Mouse (Mus musculus) layer of hippocampus, postnatal 25 days (tissue): ENCODE data around the gene Nsmce1. TPM values are rescaled to one million over a fixed set of nuclear protein-coding genes. Genes with fewer than 3 reads are reported as not detected.

ENCODE experiments used
- DNase-seq, 2 experiments: peaks; one replicate each; pipeline ENCODE4 v3.0.0; 2022; ENCODE audit warnings: mixed read lengths in 2 of 2, low spot score in 1 of 2; ENCODE audit errors: extremely low spot score in 1 of 2
- total RNA-seq, 2 experiments: library from RNA; stranded (reverse); gene quantifications; 2 replicates each; pipeline ENCODE4 v1.2.3; 2021

The Nsmce1 gene
- 10 to 100 TPM; 16.6 to 18.1 TPM for total RNA-seq

- DNase-seq: peak; percentile 84 to 90
Measured at GRCm38 (mm10) chr7:125490947-125491735, at the start of gene Nsmce1. Gene Nsmce1, minus strand, starts transcription at chr7:125491596.

- DNase-seq: no peak
Measured at GRCm38 (mm10) chr7:125541026-125541425, 49.6 kb upstream of the Nsmce1 start.

- no peak for DNase-seq
Measured at GRCm38 (mm10) chr7:125539351-125539750, 48.0 kb upstream of the Nsmce1 start.

GRCm38 (mm10) chr7:125527901-125528580 is 36.6 kb upstream of the Nsmce1 start:
- DNase-seq: no peak

DNA sequence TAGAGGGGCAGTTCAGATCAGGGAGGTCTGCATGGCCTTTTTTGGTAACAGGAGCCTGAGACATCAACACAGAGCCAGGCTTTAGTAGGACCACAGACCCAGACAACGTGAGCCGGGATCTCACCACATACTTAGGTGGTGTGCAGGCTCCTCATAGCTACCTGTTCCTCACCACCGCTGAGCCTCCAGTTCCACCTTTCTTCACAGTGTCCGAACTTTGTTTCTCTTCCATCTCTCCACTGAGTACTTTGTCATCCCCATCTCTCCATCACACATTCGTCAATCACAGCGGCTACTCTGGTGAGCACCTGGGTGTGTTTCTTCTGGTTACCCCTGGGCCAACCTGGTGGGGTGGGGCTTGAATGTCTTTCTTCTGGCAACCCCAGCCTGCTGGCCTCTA is 35.8 kb upstream of the Nsmce1 start:
- no peak for DNase-seq

- no peak for DNase-seq
Measured at GRCm38 (mm10) chr7:125523051-125523450, 31.7 kb upstream of the Nsmce1 start.

DNA sequence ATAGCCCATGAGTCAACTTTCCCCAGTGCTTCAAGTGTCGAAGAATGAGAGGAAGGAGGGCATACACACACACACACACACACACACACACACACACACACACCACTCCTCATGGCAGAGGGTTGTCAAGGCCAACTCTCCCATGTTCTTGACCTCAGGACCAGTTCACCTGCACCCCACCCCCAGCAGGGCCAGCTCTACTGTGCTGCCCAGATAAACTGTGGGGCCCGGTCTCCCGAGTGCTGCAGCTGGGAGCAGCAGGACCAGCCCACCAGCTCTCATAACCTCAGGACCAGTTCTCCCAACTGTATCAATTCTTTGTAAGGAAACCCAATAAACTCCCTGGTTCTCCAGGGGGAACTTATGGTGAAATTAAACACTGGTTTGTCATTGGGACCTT is 28.3 kb upstream of the Nsmce1 start:
- no peak for DNase-seq

GRCm38 (mm10) chr7:125517470-125517869 is 26.1 kb upstream of the Nsmce1 start:
- DNase-seq: no peak

- DNase-seq: no peak
Measured at GRCm38 (mm10) chr7:125516723-125517122, 25.3 kb upstream of the Nsmce1 start.

- no peak for DNase-seq
Measured at GRCm38 (mm10) chr7:125515081-125515853, 23.9 kb upstream of the Nsmce1 start.

- DNase-seq: no peak
Measured at GRCm38 (mm10) chr7:125511852-125512251, 20.5 kb upstream of the Nsmce1 start.

GRCm38 (mm10) chr7:125511432-125511831 is 20.0 kb upstream of the Nsmce1 start:
- DNase-seq: no peak

DNA sequence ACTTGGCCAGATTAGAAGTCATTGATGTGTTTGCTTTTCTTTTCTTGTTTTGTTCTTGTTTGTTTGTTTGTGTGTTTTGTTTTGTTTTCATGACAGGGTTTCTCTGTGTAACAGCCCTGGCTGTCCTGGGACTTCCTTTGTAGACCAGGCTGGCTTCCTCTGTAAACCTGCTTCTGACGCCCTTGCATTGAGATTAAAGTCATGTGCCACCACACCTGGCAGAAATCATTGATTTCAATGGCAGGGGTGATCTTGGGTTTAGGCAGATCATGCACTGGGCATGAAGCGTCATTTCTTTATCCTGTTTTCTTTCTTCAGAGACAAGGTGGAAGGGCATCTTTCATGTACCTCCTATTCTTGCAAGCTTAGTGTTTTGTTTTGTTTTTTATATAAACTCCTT is 15.9 kb upstream of the Nsmce1 start:
- no peak for DNase-seq

DNA sequence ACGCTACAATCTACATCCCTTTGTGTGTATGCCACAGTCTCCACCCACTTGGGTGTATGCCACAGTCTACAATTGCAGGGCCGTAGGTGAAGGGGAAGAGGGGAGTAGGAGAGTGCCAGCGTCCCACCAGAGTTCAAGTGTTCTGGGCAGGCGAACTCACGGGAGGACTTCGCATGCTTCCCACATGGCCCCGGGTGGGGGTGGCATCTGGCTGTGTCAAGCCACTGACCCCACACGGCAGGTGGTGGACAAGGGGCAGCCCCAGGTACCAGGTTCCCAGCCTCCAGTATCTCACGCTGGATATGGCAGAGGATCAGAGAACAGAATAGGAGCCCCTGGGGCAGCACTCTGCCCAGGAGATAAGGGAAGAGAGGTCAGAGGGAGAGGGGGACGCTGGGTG is 14.2 kb upstream of the Nsmce1 start:
- no peak for DNase-seq

- no peak for DNase-seq
Measured at GRCm38 (mm10) chr7:125504618-125505017, 13.2 kb upstream of the Nsmce1 start.

- no peak for DNase-seq
Measured at GRCm38 (mm10) chr7:125503374-125504092, 12.1 kb upstream of the Nsmce1 start.

- DNase-seq: no peak
Measured at GRCm38 (mm10) chr7:125500879-125501278, 9.5 kb upstream of the Nsmce1 start.

- no peak for DNase-seq
Measured at GRCm38 (mm10) chr7:125499927-125500868, 8.8 kb upstream of the Nsmce1 start.

GRCm38 (mm10) chr7:125495864-125496440 is 4.6 kb upstream of the Nsmce1 start:
- no peak for DNase-seq
